37 mouse cellular contexts compared by ENCODE assay signal in the genomic region with DNA sequence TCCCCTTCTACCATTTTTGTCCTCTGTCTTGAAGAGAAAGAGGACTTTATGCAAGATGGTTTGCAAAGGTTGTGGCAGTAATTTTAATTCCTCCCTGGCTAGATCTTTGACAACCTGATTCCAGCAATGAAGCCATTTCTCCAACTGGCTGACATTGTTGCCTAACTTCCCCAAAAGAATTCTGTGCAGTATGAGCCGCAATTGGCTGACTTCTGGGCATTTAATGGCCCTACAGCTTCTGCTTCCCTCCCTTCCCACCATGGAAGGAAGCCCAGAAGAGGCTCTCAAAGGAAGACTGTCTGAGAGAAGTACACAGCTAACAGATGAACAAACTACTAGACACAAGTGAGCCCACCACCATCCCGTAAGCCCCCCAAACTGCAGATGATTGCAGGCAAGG. TPM values are rescaled to one million over a fixed set of nuclear protein-coding genes. Genes with fewer than 3 reads are reported as not detected.
"Had no signal": no experiment of that assay in that cellular context is flagged by ENCODE, and none has a peak within 500 bp of the region (broad histone marks: within the 10 kb centered on the region; RNA-seq: fewer than 3 reads in every experiment).

No protein-coding gene starts in this region.

- DNase-seq: cerebellum, adult 8-10 months; cerebellum, adult 9-10 months; cerebellum, adult 9-11 months; cerebellum, postnatal 10 days; cerebellum, postnatal 14 days; cerebellum, postnatal 25 days; cerebellum, postnatal 36 days; embryo, embryonic 11 days; forebrain, postnatal 0 days; gastrocnemius, adult 2 months; gastrocnemius, postnatal 10 days; gastrocnemius, postnatal 14 days; gastrocnemius, postnatal 25 days; gastrocnemius, postnatal 36 days; heart, adult 18-20 months; heart, adult 2 months had no signal

- H3K4me1 ChIP-seq: embryonic facial prominence, embryonic 12.5 days; embryonic facial prominence, embryonic 13.5 days; embryonic facial prominence, embryonic 15.5 days; forebrain, embryonic 12.5 days; forebrain, embryonic 15.5 days had no signal

- H3K9me3 ChIP-seq: embryonic facial prominence, embryonic 10.5 days; embryonic facial prominence, embryonic 12.5 days; embryonic facial prominence, embryonic 13.5 days; embryonic facial prominence, embryonic 15.5 days; forebrain, embryonic 10.5 days; forebrain, embryonic 12.5 days; forebrain, embryonic 13.5 days; forebrain, embryonic 15.5 days had no signal

- H3K27ac ChIP-seq: embryonic facial prominence, embryonic 10.5 days; embryonic facial prominence, embryonic 12.5 days; embryonic facial prominence, embryonic 13.5 days; embryonic facial prominence, embryonic 15.5 days; forebrain, embryonic 10.5 days; forebrain, embryonic 12.5 days; forebrain, embryonic 13.5 days; forebrain, embryonic 15.5 days; gastrocnemius, adult 2 months; heart, adult 2 months had no signal

- ATAC-seq: forebrain, embryonic 13.5 days; forebrain, embryonic 14.5 days; forebrain, embryonic 15.5 days; forebrain, embryonic 16.5 days; forebrain, postnatal 0 days had no signal

- H3K36me3 ChIP-seq: embryonic facial prominence, embryonic 10.5 days; embryonic facial prominence, embryonic 12.5 days; embryonic facial prominence, embryonic 13.5 days; embryonic facial prominence, embryonic 15.5 days; forebrain, embryonic 10.5 days; forebrain, embryonic 12.5 days; forebrain, embryonic 15.5 days had no signal

- H3K4me3 ChIP-seq: embryonic facial prominence, embryonic 10.5 days; embryonic facial prominence, embryonic 12.5 days; embryonic facial prominence, embryonic 13.5 days; embryonic facial prominence, embryonic 15.5 days; erythroblast, embryonic 14.5 days; forebrain, embryonic 10.5 days; forebrain, embryonic 12.5 days; forebrain, embryonic 13.5 days; forebrain, embryonic 15.5 days; gastrocnemius, adult 2 months; heart, adult 2 months had no signal

- H3K27me3 ChIP-seq: embryonic facial prominence, embryonic 12.5 days; embryonic facial prominence, embryonic 13.5 days; embryonic facial prominence, embryonic 15.5 days; forebrain, embryonic 12.5 days; forebrain, embryonic 13.5 days; forebrain, embryonic 15.5 days had no signal

RNA-seq across cellular contexts. Expression of a gene that starts 23.1 kb away (rescaled TPM):
- polyA plus RNA-seq: erythroblast, embryonic 14.5 days had no signal

RNA-seq across cellular contexts. Expression of a gene that starts 56.8 kb away (rescaled TPM):
- total RNA-seq: common myeloid progenitor, adult 5-6 weeks; gastrocnemius, adult 18-20 months; gastrocnemius, adult 2 months; gastrocnemius, adult 8-10 months; gastrocnemius, postnatal 10 days; gastrocnemius, postnatal 14 days; gastrocnemius, postnatal 25 days; gastrocnemius, postnatal 36 days; gastrocnemius, postnatal 4 days; heart, adult 18-20 months; heart, adult 2 months; heart, adult 8-10 months had no signal
- polyA plus RNA-seq: embryonic facial prominence, embryonic 11.5 days; embryonic facial prominence, embryonic 12.5 days; embryonic facial prominence, embryonic 13.5 days; embryonic facial prominence, embryonic 14.5 days; embryonic facial prominence, embryonic 15.5 days; erythroblast, embryonic 14.5 days; forebrain, embryonic 10.5 days; forebrain, embryonic 11.5 days; forebrain, embryonic 12.5 days; forebrain, embryonic 13.5 days; forebrain, embryonic 14.5 days; forebrain, embryonic 15.5 days; forebrain, embryonic 16.5 days; forebrain, postnatal 0 days; frontal cortex, adult 2 months; gonadal fat pad, adult 2 months; heart, adult 2 months had no signal

RNA-seq across cellular contexts. Expression of a gene that starts 58.9 kb away (rescaled TPM):
- polyA plus RNA-seq: erythroblast, embryonic 14.5 days had no signal
